Mouse (Mus musculus): ENCODE data around the gene Gm20911.
"Not testable (repeated sequence)": the region's sequence is repeated elsewhere in the genome, so short reads cannot be mapped to it uniquely, and the experiment has no call there.

The Gm20911 gene

GRCm38 (mm10) chrY:81457707-81458106 is at the start of gene Gm20911:
TSS of gene Gm20911 (plus strand) at chrY:81458007.
- in situ Hi-C loops (cut with MboI, MseI): not testable (repeated sequence)

All from regulatory T cell (primary cell).